Mouse (Mus musculus) ES-E14 (cell line): ENCODE results near the gene Magel2.

ENCODE experiments used
- CHD2 ChIP-seq: IDR thresholded peaks from 2 replicates; pipeline ENCODE4 v1.6.1; 2014; ENCODE audit warnings: mild to moderate bottlenecking, low read depth, low read length, inconsistent platforms
- HCFC1 ChIP-seq: IDR thresholded peaks from 2 replicates; pipeline ENCODE4 v1.6.1; 2012; ENCODE audit warnings: low read length, inconsistent platforms, borderline replicate concordance; ENCODE audit not compliant: insufficient read depth
- MAFK ChIP-seq: IDR thresholded peaks from 2 replicates; pipeline ENCODE4 v1.6.1; 2014; ENCODE audit warnings: mild to moderate bottlenecking, low read depth, low read length, inconsistent platforms; ENCODE audit not compliant: insufficient read depth
- ZC3H11A ChIP-seq: IDR thresholded peaks from 2 replicates; pipeline ENCODE4 v1.6.1; 2012; ENCODE audit warnings: low read depth, mild to moderate bottlenecking, inconsistent platforms, low read length, borderline replicate concordance
- ZNF384 ChIP-seq: IDR thresholded peaks from 2 replicates; pipeline ENCODE4 v1.6.1; 2012; ENCODE audit warnings: low read depth, low read length, inconsistent platforms

GRCm38 (mm10) chr7:62420566-62420965 is 43.8 kb downstream of the Magel2 start:
- TF ChIP-seq HCFC1 = no peak
- no peak for TF ChIP-seq ZC3H11A
- TF ChIP-seq MAFK = no peak
- no peak for TF ChIP-seq ZNF384
- TF ChIP-seq CHD2 = no peak
